Mouse (Mus musculus) liver, embryonic 11.5 days (tissue): ENCODE data around the gene Tcap. TPM values are rescaled to one million over a fixed set of nuclear protein-coding genes. Genes with fewer than 3 reads are reported as not detected.

Experiments used
- ATAC-seq: fragments of 200-750 bp; cut with Nextera tagmentation; replicated peaks from 2 replicates; pipeline ENCODE4 v1.8.0; 2017; ENCODE audit warnings: moderate number of reproducible peaks, mild to moderate bottlenecking, moderate TSS enrichment, moderate library complexity; ENCODE audit not compliant: low FRiP score
- DNase-seq: peaks from one replicate; pipeline ENCODE4 v3.0.0-alpha.2; 2017; ENCODE audit warnings: low spot score
- H3K27ac ChIP-seq: fragments of 300-500 bp; sonication (generic); 2 replicates; pipeline ENCODE4 v1.5.1; 2014; ENCODE audit warnings: mild to moderate bottlenecking, low read depth, low read length, control low read depth
- H3K27me3 ChIP-seq: fragments of 300-500 bp; sonication (generic); replicated peaks from 2 replicates; pipeline ENCODE4 v1.6.1; 2014; ENCODE audit warnings: low read length, mixed read lengths; ENCODE audit not compliant: control insufficient read depth, insufficient read depth
- H3K36me3 ChIP-seq: fragments of 300-500 bp; sonication (generic); 2 replicates; pipeline ENCODE4 v1.6.1; 2014; ENCODE audit warnings: mild to moderate bottlenecking, low read length, moderate library complexity, mixed read lengths; ENCODE audit not compliant: control insufficient read depth, insufficient read depth
- H3K4me1 ChIP-seq: fragments of 300-500 bp; sonication (generic); replicated peaks from 2 replicates; pipeline ENCODE4 v1.6.1; 2014; ENCODE audit warnings: low read length, mixed read lengths; ENCODE audit not compliant: control insufficient read depth, insufficient read depth
- H3K4me2 ChIP-seq: fragments of 300-500 bp; sonication (generic); 2 replicates; pipeline ENCODE4 v1.6.1; 2014; ENCODE audit warnings: mild to moderate bottlenecking, control low read depth, moderate library complexity
- H3K4me3 ChIP-seq: fragments of 300-500 bp; sonication (generic); 2 replicates; pipeline ENCODE4 v1.5.1; 2014; ENCODE audit warnings: low read depth, low read length, control low read depth
- H3K9ac ChIP-seq: fragments of 300-500 bp; sonication (generic); 2 replicates; pipeline ENCODE4 v1.6.1; 2014; ENCODE audit warnings: low read depth, low read length, control low read depth
- H3K9me3 ChIP-seq: fragments of 300-500 bp; sonication (generic); 2 replicates; pipeline ENCODE4 v1.6.1; 2016; ENCODE audit warnings: low read length, inconsistent platforms, mixed read lengths; ENCODE audit not compliant: control insufficient read depth
- WGBS: fragments of 180-500 bp; shearing (Covaris S2); extraction: QIAGEN DNeasy Blood & Tissue Kit; methylation state at CpG from one replicate; pipeline ENCODE4 v1.1.7; 2014; 5-methylcytosine and 5-hydroxymethylcytosine counted together
- polyA plus RNA-seq: library from polyadenylated mRNA; unstranded; fragments of >200 nt; fragmentation: Nextera tagmentation; extraction: Ambion mirVana; gene quantifications from 2 replicates; pipeline ENCODE4 v1.2.1, GENCODE M21; 2014

Gene Tcap
- polyA plus RNA-seq, 1 experiment from 2014 or later: 0.89 TPM

GRCm38 (mm10) chr11:98418939-98419547 lies 35.4 kb downstream of the Tcap start:
- no peaks in the 10 kb centered on the region; the same call in 1 of the 2 replicates for H3K36me3 ChIP-seq
- H3K4me1 ChIP-seq: peaks cover 4% of the 10 kb centered on the region; the same call in 1 of the 2 replicates
- no peak overlapping the region for H3K9ac ChIP-seq
- peaks cover 16% of the 10 kb centered on the region for H3K27me3 ChIP-seq
- WGBS: 81% methylated on average over 10 of the region's 10 CpGs
- H3K27ac ChIP-seq: no peak overlapping the region
- DNase-seq (no peak), ATAC-seq (no peak)
- no peak overlapping the region for H3K4me3 ChIP-seq
- H3K4me2 ChIP-seq: no peak overlapping the region
- no peaks in the 10 kb centered on the region for H3K9me3 ChIP-seq

GRCm38 (mm10) chr11:98426592-98426991 lies 43.0 kb downstream of the Tcap start:
- no peak overlapping the region for H3K4me2 ChIP-seq
- H3K4me3 ChIP-seq: no peak overlapping the region
- no peaks in the 10 kb centered on the region for H3K9me3 ChIP-seq
- H3K9ac ChIP-seq: no peak overlapping the region
- H3K27me3 ChIP-seq: no peaks in the 10 kb centered on the region
- H3K36me3 ChIP-seq: no peaks in the 10 kb centered on the region; the same call in 1 of the 2 replicates
- no peak for DNase-seq
- H3K4me1 ChIP-seq: no peaks in the 10 kb centered on the region
- H3K27ac ChIP-seq: no peak overlapping the region
- WGBS: 84% methylated on average over 7 of the region's 7 CpGs
- no peak for ATAC-seq

GRCm38 (mm10) chr11:98428436-98428835 lies 44.8 kb downstream of the Tcap start:
- WGBS: 82% methylated on average over 5 of the region's 5 CpGs
- no peaks in the 10 kb centered on the region for H3K4me1 ChIP-seq
- no peaks in the 10 kb centered on the region; the same call in 1 of the 2 replicates for H3K36me3 ChIP-seq
- no peak for ATAC-seq
- no peaks in the 10 kb centered on the region for H3K27me3 ChIP-seq
- no peak overlapping the region for H3K4me3 ChIP-seq
- H3K4me2 ChIP-seq: no peak overlapping the region
- no peak for DNase-seq
- no peak overlapping the region for H3K9ac ChIP-seq
- H3K9me3 ChIP-seq: no peaks in the 10 kb centered on the region
- no peak overlapping the region for H3K27ac ChIP-seq

- Histone ChIP-seq H3K9ac (no peak overlapping the region), H3K27me3 (no peaks in the 10 kb centered on the region), H3K9me3 (no peaks in the 10 kb centered on the region), H3K27ac (no peak overlapping the region), H3K36me3 (peaks cover 2% of the 10 kb centered on the region), H3K4me1 (no peaks in the 10 kb centered on the region), H3K4me3 (no peak overlapping the region), H3K4me2 (no peak overlapping the region)
- ATAC-seq: no peak
- WGBS: 74% methylated on average over 9 of the region's 9 CpGs
- DNase-seq: no peak
These were observed 48.3 kb downstream of the Tcap start for GRCm38 (mm10) chr11:98431743-98432502.

Other genes with a start within 250 kb of the Tcap start
- 10.8 and 13.8 TPM in 2 replicates for gene Fbxl20, start 233.4 kb upstream of the Tcap start, polyA plus RNA-seq
- 61.1 and 61.4 TPM in 2 replicates for gene Med1, start 190.5 kb upstream of the Tcap start, polyA plus RNA-seq
- gene Cdk12, start 180.8 kb upstream of the Tcap start, polyA plus RNA-seq: 9.8 and 13.5 TPM in 2 replicates
- 0.10 and 0.18 TPM in 2 replicates for gene Neurod2, start 54.2 kb upstream of the Tcap start, polyA plus RNA-seq
- gene Ppp1r1b, start 35.4 kb upstream of the Tcap start, polyA plus RNA-seq: 0.38 TPM in 1 of 2 replicates, not detected in the other
- gene Stard3, start 25.4 kb upstream of the Tcap start, polyA plus RNA-seq: 25.3 and 28.9 TPM in 2 replicates
- 0.53 and 0.88 TPM in 2 replicates for gene Pnmt, start 2.6 kb downstream of the Tcap start, polyA plus RNA-seq
- gene Pgap3, start 16.7 kb downstream of the Tcap start, polyA plus RNA-seq: 6.4 and 8.5 TPM in 2 replicates
- 12.4 and 13.5 TPM in 2 replicates for gene Erbb2, start 28.7 kb downstream of the Tcap start, polyA plus RNA-seq
- gene Mien1, start 55.2 kb downstream of the Tcap start, polyA plus RNA-seq: 99.4 and 100 TPM in 2 replicates
- 33.2 and 34.1 TPM in 2 replicates for gene Grb7, start 62.6 kb downstream of the Tcap start, polyA plus RNA-seq
- 0.04 and 0.32 TPM in 2 replicates for gene Ikzf3, start 162.2 kb downstream of the Tcap start, polyA plus RNA-seq
- gene Zpbp2, start 167.3 kb downstream of the Tcap start, polyA plus RNA-seq: 0.40 and 0.42 TPM in 2 replicates
- 10.9 and 11.7 TPM in 2 replicates for gene Ormdl3, start 203.6 kb downstream of the Tcap start, polyA plus RNA-seq
- gene Lrrc3c, start 214.5 kb downstream of the Tcap start, polyA plus RNA-seq: not detected in 2 replicates
- 0.44 and 0.95 TPM in 2 replicates for gene Gm12355, start 241.8 kb downstream of the Tcap start, polyA plus RNA-seq
- gene Gsdma3, start 242.5 kb downstream of the Tcap start, polyA plus RNA-seq: not detected in 2 replicates